Mouse (Mus musculus): ENCODE measurements around the gene Rassf6.
A peak's percentile ranks its signal among the peaks of the same experiment; 100 is the strongest.

The Rassf6 gene

GRCm38 (mm10) chr5:90568338-90568737 is 72.1 kb downstream of the Rassf6 start:
- DNase-seq (ENCODE audit: low spot score in 2 of 2), result no peak

DNA sequence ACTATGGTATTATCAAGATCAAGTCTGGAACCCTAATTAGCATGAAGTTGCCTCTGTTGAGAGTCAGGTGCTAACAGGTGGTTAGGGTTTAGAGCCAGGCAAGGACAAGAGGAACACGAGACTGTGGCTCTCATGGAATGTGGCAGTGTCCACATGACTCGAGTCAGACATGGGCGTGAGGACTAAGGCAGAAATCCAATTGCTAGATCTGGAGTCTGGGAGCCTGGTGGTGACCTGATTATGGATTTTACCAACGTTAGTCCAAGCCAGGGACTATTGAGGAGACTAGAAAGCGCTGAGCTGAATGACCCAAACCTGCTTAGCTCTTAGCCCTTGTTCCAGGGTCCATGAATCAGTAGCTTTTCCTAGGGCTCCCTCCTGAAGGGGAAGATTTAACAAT is 72.7 kb downstream of the Rassf6 start:
- no peak for DNase-seq (ENCODE audit: low spot score in 2 of 2)

DNA sequence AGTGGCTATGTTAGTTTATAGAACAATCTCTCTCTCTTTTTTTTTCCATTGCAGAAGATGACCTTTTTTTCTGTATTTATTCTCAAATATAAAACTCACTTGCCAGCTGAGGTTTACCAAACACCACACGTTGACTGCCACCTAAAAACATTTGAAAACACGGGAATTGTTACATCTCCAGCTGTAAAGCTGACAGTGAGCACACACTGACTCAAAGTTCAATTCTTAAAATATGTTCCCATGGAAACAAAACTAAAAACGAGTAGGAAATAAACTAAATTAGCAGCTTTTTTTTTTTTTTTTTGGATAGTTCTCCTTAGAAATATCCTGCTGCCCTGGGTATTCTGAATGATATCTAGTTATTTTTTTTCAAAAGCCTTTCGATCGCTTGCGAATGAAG is 75.3 kb downstream of the Rassf6 start:
- no peak for DNase-seq (ENCODE audit: low spot score in 2 of 2)

GRCm38 (mm10) chr5:90564161-90564560 is 76.3 kb downstream of the Rassf6 start:
- DNase-seq (ENCODE audit: low spot score in 2 of 2), result peak in 1 of 2 experiments; percentile 4

DNA sequence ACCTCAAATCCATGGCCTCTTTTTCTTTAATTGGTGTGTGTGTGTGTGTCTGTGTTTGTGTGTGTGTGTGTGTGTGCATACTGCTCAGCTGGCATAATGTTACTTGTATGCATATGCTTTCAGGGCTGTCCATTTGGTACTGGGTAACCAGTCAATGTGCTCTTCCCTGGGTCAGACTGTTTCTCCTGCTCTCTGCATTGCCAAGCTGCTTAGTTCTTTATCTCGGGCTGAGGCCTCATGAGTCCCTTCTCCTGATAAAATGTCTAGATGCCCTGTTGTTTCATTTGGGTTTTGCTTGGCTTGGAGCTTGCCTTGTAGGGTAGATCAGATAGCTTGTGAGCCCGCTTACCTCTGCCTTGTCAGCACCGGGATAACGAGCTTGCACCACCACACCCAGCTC is 77.6 kb downstream of the Rassf6 start:
- no peak for DNase-seq (ENCODE audit: low spot score in 2 of 2)

DNA sequence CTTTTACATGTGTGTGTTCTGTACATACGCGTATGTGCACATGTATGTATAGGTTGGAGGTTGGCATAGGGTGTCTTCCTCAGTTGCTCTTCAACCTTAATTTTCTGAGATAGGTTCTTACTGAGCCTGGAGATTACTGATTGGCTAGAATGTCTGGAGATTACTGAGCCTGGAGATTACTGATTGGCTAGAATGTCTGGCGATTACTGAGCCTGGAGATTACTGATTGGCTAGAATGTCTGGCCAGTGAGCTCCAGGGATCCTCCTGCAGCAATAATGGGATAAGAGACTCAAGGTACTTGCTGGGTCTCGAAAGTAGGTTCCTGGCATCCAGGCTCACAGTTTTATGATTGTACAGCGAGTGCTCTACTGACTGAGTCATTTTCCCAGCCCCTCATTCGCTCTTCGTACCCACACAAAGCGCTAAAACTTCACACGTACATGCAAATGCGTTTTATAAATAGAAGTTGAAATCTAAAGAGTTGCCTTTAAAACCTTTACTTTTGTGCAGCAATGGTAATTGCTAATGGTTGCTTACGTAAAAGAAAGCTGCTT is 78.7 kb downstream of the Rassf6 start:
- no peak for DNase-seq (ENCODE audit: low spot score in 2 of 2)

- DNase-seq (ENCODE audit: low spot score in 2 of 2), result no peak
These were observed 79.7 kb downstream of the Rassf6 start, which contains the start of gene 5830473C10Rik for GRCm38 (mm10) chr5:90560743-90561142. Gene 5830473C10Rik, plus strand, starts transcription at chr5:90561107.

- DNase-seq (ENCODE audit: low spot score in 2 of 2), result no peak
These were observed 84.4 kb downstream of the Rassf6 start for GRCm38 (mm10) chr5:90556052-90556451.

All from urinary bladder, adult 18-20 months (tissue).